Mouse (Mus musculus): ENCODE results near the gene Klrb1b. TPM values are rescaled to one million over a fixed set of nuclear protein-coding genes. Genes with fewer than 3 reads are reported as not detected.
A peak's percentile ranks its signal among the peaks of the same experiment; 100 is the strongest.

Gene Klrb1b
- polyA plus RNA-seq, 1 experiment from 2014 or later = not detected

- H3K27ac ChIP-seq (ENCODE audit: low read depth, low read length) = peak overlapping the region; percentile 8; the same call in 1 of the 2 replicates
- peak; percentile 72 for DNase-seq (ENCODE audit: low spot score)
Measured at GRCm38 (mm10) chr6:128837454-128838341, 11.6 kb upstream of the Klrb1b start.

GRCm38 (mm10) chr6:128836955-128837334 is 10.8 kb upstream of the Klrb1b start:
- H3K27ac ChIP-seq (ENCODE audit: low read depth, low read length) = no peak overlapping the region
- ATAC-seq (ENCODE audit: low FRiP score) = no peak

More at GRCm38 (mm10) chr6:128837454-128838341, 11.6 kb upstream of the Klrb1b start:
- ATAC-seq (ENCODE audit: low FRiP score) = peak; percentile 37; the same call in 1 of the 2 replicates
- Histone ChIP-seq H3K36me3 (ENCODE audit: control insufficient read depth, insufficient read depth, low read length) (no peaks in the 10 kb centered on the region), H3K9me3 (ENCODE audit: control insufficient read depth, low read length) (no peaks in the 10 kb centered on the region), H3K4me3 (ENCODE audit: low read depth, low read length) (peak overlapping the region; percentile 66), H3K9ac (ENCODE audit: low read depth, low read length) (peak overlapping the region; percentile 42), H3K27me3 (ENCODE audit: control insufficient read depth, insufficient read depth, low read length) (no peaks in the 10 kb centered on the region), H3K4me1 (replicated peaks; ENCODE audit: control insufficient read depth, insufficient read depth, low read length) (no peaks in the 10 kb centered on the region), H3K4me2 (replicated peaks; ENCODE audit: low read depth, low read length) (peak overlapping the region; percentile 29)
- 1% methylated on average over 14 of the region's 14 CpGs for WGBS

GRCm38 (mm10) chr6:128836191-128836954 is 10.2 kb upstream of the Klrb1b start:
- WGBS = 77% methylated on average over 8 of the region's 8 CpGs
- Histone ChIP-seq H3K27me3 (ENCODE audit: control insufficient read depth, insufficient read depth, low read length) (no peaks in the 10 kb centered on the region), H3K4me1 (replicated peaks; ENCODE audit: control insufficient read depth, insufficient read depth, low read length) (no peaks in the 10 kb centered on the region), H3K36me3 (ENCODE audit: control insufficient read depth, insufficient read depth, low read length) (no peaks in the 10 kb centered on the region), H3K9ac (ENCODE audit: low read depth, low read length) (no peak overlapping the region), H3K4me2 (replicated peaks; ENCODE audit: low read depth, low read length) (no peak overlapping the region), H3K4me3 (ENCODE audit: low read depth, low read length) (no peak overlapping the region), H3K9me3 (ENCODE audit: control insufficient read depth, low read length) (no peaks in the 10 kb centered on the region), H3K27ac (ENCODE audit: low read depth, low read length) (no peak overlapping the region)
- ATAC-seq (ENCODE audit: low FRiP score) (no peak), DNase-seq (ENCODE audit: low spot score) (no peak)

More at GRCm38 (mm10) chr6:128836955-128837334, 10.8 kb upstream of the Klrb1b start:
- no peak overlapping the region for H3K4me3 ChIP-seq (ENCODE audit: low read depth, low read length)
- no peaks in the 10 kb centered on the region for H3K4me1 ChIP-seq (replicated peaks; ENCODE audit: control insufficient read depth, insufficient read depth, low read length)
- H3K36me3 ChIP-seq (ENCODE audit: control insufficient read depth, insufficient read depth, low read length) = no peaks in the 10 kb centered on the region
- H3K4me2 ChIP-seq (replicated peaks; ENCODE audit: low read depth, low read length) = no peak overlapping the region
- no peaks in the 10 kb centered on the region for H3K9me3 ChIP-seq (ENCODE audit: control insufficient read depth, low read length)
- H3K9ac ChIP-seq (ENCODE audit: low read depth, low read length) = no peak overlapping the region
- DNase-seq (ENCODE audit: low spot score) = peak; percentile 9
- 85% methylated on average over 6 of the region's 6 CpGs for WGBS
- no peaks in the 10 kb centered on the region for H3K27me3 ChIP-seq (ENCODE audit: control insufficient read depth, insufficient read depth, low read length)

GRCm38 (mm10) chr6:128835571-128835970 is 9.4 kb upstream of the Klrb1b start:
- no peak overlapping the region for H3K4me3 ChIP-seq (ENCODE audit: low read depth, low read length)
- DNase-seq (ENCODE audit: low spot score) = no peak
- ATAC-seq (ENCODE audit: low FRiP score) = no peak
- H3K27ac ChIP-seq (ENCODE audit: low read depth, low read length) = no peak overlapping the region
- no peaks in the 10 kb centered on the region for H3K4me1 ChIP-seq (replicated peaks; ENCODE audit: control insufficient read depth, insufficient read depth, low read length)
- WGBS = 90% methylated on average over 4 of the region's 4 CpGs
- H3K27me3 ChIP-seq (ENCODE audit: control insufficient read depth, insufficient read depth, low read length) = no peaks in the 10 kb centered on the region
- no peaks in the 10 kb centered on the region for H3K36me3 ChIP-seq (ENCODE audit: control insufficient read depth, insufficient read depth, low read length)
- H3K9me3 ChIP-seq (ENCODE audit: control insufficient read depth, low read length) = no peaks in the 10 kb centered on the region
- H3K9ac ChIP-seq (ENCODE audit: low read depth, low read length) = no peak overlapping the region
- H3K4me2 ChIP-seq (replicated peaks; ENCODE audit: low read depth, low read length) = no peak overlapping the region

DNA sequence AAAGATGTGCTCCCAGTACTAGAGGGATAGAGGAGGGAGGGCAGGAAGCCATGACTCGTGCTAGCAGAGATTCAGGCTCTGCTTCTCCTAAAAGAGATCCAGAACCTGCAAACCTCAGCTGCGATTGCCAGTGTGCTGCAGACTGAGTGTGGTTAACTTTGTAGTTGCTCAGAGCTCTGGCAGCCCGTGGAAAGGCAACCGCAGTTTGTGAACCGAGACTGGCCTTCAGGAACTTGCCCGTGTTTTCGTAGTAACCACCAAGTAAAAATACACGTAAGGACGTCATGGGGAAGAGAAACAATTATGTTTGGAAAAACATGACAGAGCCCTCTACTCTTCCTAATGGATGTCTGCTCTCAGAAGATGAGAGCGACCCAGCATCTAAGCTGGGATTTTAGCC is 6.9 kb upstream of the Klrb1b start:
- Histone ChIP-seq H3K4me3 (ENCODE audit: low read depth, low read length) (no peak overlapping the region), H3K9ac (ENCODE audit: low read depth, low read length) (no peak overlapping the region), H3K27ac (ENCODE audit: low read depth, low read length) (no peak overlapping the region), H3K9me3 (ENCODE audit: control insufficient read depth, low read length) (no peaks in the 10 kb centered on the region), H3K4me2 (replicated peaks; ENCODE audit: low read depth, low read length) (no peak overlapping the region), H3K27me3 (ENCODE audit: control insufficient read depth, insufficient read depth, low read length) (no peaks in the 10 kb centered on the region), H3K4me1 (replicated peaks; ENCODE audit: control insufficient read depth, insufficient read depth, low read length) (no peaks in the 10 kb centered on the region), H3K36me3 (ENCODE audit: control insufficient read depth, insufficient read depth, low read length) (no peaks in the 10 kb centered on the region)
- no peak for ATAC-seq (ENCODE audit: low FRiP score)
- 84% methylated on average over 10 of the region's 10 CpGs for WGBS
- DNase-seq (ENCODE audit: low spot score) = no peak

DNA sequence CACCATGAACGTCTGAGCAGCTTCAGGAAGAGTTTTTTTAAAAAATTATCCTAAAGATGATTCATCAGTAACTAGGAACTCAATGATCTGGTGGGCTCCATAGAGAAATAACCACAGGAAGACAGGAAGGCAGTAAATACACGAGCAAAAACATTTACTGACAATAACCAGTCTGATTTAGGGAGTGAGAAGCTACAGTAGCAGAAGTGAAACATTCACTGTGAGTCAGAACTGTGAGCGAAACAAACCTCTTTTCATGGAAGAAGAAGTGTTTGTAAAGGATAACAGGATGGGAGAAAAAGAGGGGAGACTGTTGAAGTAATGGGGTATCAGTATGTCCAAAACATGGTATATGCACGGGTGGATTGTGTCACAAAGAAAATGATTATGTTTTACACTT is 3.7 kb upstream of the Klrb1b start:
- H3K36me3 ChIP-seq (ENCODE audit: control insufficient read depth, insufficient read depth, low read length) = no peaks in the 10 kb centered on the region
- no peak overlapping the region for H3K4me2 ChIP-seq (replicated peaks; ENCODE audit: low read depth, low read length)
- no peaks in the 10 kb centered on the region for H3K9me3 ChIP-seq (ENCODE audit: control insufficient read depth, low read length)
- no peaks in the 10 kb centered on the region for H3K27me3 ChIP-seq (ENCODE audit: control insufficient read depth, insufficient read depth, low read length)
- H3K27ac ChIP-seq (ENCODE audit: low read depth, low read length) = no peak overlapping the region
- 70% methylated on average over 4 of the region's 4 CpGs for WGBS
- ATAC-seq (ENCODE audit: low FRiP score) = no peak
- H3K9ac ChIP-seq (ENCODE audit: low read depth, low read length) = no peak overlapping the region
- no peaks in the 10 kb centered on the region for H3K4me1 ChIP-seq (replicated peaks; ENCODE audit: control insufficient read depth, insufficient read depth, low read length)
- no peak for DNase-seq (ENCODE audit: low spot score)
- no peak overlapping the region for H3K4me3 ChIP-seq (ENCODE audit: low read depth, low read length)

DNA sequence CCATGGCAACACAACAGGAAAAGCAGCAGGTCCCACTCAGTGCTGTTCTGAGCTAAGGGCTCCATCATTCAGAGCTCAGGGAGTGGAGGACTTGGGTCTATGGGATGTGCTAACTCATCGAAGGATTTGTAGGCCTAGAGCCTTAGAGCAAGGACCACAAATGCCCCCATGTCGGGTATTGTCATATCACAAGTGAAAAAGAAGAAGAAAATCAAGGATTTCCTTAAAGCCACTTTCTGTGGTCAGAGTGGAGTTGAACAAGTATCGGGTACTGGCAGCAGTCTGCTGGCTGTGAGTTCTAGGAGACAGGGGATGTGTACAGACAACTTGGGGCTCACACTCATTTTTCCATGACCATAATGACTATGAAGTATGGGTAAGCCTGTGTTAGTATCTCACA is 650 bp upstream of the Klrb1b start:
- no peaks in the 10 kb centered on the region for H3K4me1 ChIP-seq (replicated peaks; ENCODE audit: control insufficient read depth, insufficient read depth, low read length)
- no peaks in the 10 kb centered on the region for H3K9me3 ChIP-seq (ENCODE audit: control insufficient read depth, low read length)
- H3K4me3 ChIP-seq (ENCODE audit: low read depth, low read length) = no peak overlapping the region
- no peak overlapping the region for H3K4me2 ChIP-seq (replicated peaks; ENCODE audit: low read depth, low read length)
- H3K27ac ChIP-seq (ENCODE audit: low read depth, low read length) = no peak overlapping the region
- H3K27me3 ChIP-seq (ENCODE audit: control insufficient read depth, insufficient read depth, low read length) = no peaks in the 10 kb centered on the region
- no peak overlapping the region for H3K9ac ChIP-seq (ENCODE audit: low read depth, low read length)
- WGBS = 93% methylated on average over 3 of the region's 3 CpGs
- no peaks in the 10 kb centered on the region for H3K36me3 ChIP-seq (ENCODE audit: control insufficient read depth, insufficient read depth, low read length)
- DNase-seq (ENCODE audit: low spot score) (no peak), ATAC-seq (ENCODE audit: low FRiP score) (no peak)

DNA sequence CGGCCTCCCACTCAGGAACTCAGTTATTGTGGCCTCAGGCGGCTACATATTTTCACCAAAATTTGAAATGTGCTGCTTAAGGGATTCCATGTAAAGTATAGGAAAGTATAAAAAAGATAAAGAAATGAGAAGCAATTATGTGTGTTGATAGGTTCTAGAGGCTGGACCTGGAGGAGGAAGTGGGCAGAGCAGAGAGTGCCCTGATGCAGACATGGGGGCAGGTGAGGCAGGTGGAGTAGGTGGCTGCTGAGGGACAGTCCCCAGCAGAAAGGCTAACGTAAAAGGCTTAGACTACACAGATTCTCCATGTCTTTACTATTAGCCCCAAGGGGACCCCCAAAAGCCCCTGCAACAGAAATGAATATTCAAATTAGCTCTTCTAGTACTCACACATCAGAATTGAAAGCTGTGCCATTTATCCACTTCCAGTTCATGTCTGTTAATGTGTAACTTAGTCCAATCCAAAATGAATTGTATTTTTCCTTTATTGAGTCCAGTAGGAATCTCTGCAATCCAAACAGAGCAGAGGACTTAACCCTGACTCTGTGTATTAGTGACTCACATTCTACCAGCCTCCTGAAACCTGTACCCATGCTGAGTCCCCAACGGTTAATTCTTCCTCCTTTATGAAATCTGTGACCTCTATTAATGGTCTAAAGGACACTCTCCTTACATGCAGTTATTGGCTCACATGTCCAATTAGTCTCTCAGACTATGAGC is 7.9 kb downstream of the Klrb1b start:
- no peak for ATAC-seq (ENCODE audit: low FRiP score)
- no peaks in the 10 kb centered on the region for H3K9me3 ChIP-seq (ENCODE audit: control insufficient read depth, low read length)
- WGBS = 78% methylated on average over 4 of the region's 4 CpGs

More for the DNA sequence above, 7.9 kb downstream of the Klrb1b start:
- H3K27me3 ChIP-seq (ENCODE audit: control insufficient read depth, insufficient read depth, low read length) = no peaks in the 10 kb centered on the region
- no peak for DNase-seq (ENCODE audit: low spot score)
- H3K4me1 ChIP-seq (replicated peaks; ENCODE audit: control insufficient read depth, insufficient read depth, low read length) = no peaks in the 10 kb centered on the region
- no peak overlapping the region for H3K4me3 ChIP-seq (ENCODE audit: low read depth, low read length)
- no peak overlapping the region for H3K4me2 ChIP-seq (replicated peaks; ENCODE audit: low read depth, low read length)
- no peak overlapping the region for H3K27ac ChIP-seq (ENCODE audit: low read depth, low read length)
- no peaks in the 10 kb centered on the region for H3K36me3 ChIP-seq (ENCODE audit: control insufficient read depth, insufficient read depth, low read length)
- H3K9ac ChIP-seq (ENCODE audit: low read depth, low read length) = no peak overlapping the region
